Mouse (Mus musculus): ENCODE results near the gene Cacna1c.
"Not testable (repeated sequence)": the region's sequence is repeated elsewhere in the genome, so short reads cannot be mapped to it uniquely, and the experiment has no call there.

The Cacna1c gene

DNA sequence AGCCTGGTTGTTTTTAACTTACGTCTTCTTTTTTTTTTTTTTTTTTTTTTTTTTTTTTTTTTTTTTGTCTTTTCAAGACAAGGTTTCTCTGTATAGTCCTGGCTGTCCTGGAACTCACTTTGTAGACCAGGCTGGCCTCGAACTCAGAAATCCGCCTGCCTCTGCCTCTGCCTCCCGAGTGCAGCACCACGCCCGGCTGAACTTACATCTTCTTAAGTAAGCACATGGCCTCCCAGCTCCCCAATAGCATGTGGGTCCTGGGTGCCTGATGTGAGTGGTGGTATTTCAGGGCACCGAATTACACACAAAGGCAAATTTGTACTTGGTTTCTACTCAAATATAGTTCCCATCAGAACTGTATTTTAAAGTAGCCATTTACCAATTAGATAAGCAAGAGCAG, 9.8 kb upstream of the Cacna1c start:
- DNase-seq: not testable (repeated sequence)

DNA sequence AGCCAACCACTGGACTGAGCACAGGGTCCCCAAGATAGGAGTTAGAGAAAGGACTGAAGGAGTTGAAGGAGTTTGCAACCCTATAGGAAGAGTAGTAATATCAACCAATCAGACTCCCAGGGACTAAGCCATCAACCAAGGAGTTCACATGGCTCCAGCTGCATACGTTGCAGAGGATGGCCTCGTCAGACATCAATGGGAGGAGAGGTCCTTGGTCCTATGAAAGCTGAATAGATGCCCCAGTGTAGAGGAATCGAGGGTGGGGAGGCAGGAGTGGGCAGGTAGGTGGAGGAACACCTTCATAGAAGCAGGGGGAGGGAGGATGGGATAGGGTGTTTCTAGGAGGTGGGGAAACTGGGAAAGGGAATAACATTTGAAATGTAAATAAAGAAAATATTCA, 8.7 kb upstream of the Cacna1c start:
- no peak for DNase-seq

DNA sequence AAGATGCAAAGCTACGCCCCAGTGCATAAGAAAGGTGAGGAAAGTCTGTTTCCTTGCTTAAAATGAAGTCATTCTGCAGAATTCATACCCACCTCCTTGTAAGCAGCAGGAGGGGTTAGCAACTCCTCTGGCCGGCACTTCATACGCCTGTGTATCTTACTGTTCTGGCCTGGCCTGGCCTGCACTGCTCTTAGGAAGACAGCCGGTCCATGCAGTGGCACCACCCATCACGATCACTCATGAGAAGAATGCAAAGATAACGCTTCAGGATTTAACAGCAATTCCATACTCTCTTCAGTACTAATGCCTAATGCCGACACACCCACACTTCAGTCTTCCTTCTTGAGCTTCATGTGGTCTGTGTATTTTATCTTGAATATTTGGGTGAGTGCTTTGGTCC, 8.1 kb upstream of the Cacna1c start:
- DNase-seq: no peak

DNA sequence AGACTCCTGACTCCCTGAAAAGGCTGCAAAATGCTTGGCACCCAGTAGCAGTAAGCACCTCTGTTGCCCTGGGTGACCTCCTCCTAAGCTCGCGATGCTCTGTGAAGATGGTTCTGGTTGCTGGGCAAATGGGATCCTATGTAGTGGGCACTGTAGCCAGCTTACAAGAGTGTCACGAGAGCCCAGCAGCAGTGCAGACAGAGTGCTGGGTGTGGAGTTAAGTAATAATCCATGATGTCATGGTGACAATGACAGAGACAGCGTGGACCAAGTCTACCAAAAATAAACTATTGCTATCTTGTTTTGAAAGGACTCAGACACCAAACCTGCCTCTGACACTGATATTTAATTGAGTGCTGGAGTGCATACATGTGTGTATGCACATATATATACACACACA, 5.4 kb upstream of the Cacna1c start:
- DNase-seq: no peak

DNA sequence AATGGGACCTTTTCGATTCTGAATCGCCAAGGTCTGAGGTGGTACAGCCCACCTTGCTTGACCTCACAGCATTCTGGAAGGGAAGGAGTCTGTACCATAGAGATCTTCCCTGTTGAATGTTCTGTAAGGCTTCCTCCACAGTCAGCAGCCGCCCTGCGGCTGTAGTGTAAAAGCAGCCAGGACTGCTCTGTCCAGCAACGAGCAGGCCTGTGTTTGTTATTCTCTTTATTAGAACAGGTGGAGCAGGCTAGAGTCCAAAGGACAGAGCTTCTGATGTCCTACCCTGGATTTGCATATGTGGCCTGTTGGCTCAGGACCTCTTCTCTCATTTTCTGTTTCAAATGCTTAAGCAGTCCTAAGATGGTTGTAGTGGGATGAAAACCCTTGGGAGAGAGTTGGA, 4.1 kb upstream of the Cacna1c start:
- no peak for DNase-seq

DNA sequence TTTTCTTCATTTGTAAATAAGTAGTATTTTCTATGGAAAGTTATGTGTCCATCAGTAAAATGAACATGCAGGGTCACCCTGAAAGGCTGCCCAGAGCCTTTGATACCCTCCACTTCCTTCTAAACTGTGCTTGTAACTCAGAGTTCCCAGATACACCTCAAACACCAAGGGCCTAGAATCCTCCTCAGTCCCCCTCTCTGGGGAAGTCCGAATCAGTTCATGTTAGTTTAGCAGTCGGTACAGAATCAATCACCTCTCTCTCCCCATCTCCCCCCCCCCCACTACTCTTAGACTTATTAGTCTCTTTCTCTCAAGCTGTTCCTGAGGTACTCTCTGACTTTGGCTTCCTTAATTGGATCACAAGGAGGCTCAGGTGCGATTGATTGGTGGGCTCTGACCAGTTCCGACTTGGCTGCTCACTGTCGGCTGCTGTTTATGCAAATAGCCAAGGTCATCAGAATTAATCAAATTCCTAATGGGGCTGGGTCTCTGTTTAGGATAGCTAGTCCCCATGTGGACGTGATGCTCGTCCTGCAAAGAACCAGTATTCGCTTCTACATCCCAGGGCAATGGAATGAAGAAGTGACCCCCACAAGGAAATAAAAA, 3.2 kb upstream of the Cacna1c start:
- DNase-seq: no peak

DNA sequence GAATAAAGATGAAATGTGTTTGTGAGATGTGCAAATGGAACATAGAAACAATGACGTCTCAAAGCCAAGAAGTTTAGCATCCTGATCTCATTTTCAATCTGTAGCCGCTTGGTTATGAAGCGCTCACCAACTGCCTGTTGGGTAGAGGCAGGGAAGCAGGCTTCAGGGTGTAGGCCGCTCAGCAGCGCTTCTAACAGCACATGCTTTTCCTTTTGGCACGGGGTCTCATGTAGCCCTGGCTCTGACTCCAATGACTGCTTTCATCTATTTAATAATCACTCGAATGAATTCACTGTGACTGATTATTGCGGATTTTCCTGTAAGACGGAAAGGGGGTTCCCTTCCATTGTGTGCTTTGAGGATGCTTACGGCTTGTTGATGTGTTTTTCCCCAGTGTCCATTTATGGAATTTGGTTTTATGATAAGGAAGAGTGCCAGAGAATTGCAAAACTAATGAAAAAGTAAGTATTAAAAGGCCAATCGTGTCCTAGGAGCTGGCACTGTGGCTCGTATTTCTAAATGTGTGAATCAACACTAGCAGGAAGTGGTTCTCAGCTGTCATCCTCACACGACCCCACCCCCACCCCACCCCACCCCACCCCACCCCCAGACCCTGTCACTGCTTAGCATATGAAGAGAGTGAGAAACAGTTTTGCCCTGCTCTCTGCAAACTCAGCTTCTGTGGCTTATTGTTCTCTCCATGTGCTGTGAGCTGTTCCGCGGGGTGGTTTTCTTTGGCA, 2.5 kb upstream of the Cacna1c start:
- DNase-seq: peak; percentile 41 to 51

DNA sequence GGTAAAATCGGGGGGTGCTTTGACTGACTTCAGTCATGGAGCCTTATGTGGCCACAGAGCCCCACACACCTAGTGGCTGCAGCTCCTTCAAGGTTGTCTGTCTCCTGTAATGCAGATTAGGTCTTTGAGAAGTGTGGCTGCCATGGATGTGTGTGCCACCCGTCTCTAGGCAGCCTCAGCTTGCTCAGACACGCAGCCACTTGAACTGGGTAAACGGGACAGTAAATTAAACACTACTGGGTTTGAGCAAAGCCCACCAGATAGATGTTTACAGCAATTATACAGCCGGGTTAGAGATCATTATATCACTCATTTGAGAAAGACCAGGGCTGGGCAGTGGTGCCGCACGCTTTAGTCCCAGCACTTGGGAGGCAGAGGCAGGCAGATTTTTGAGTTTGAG, 1.6 kb downstream of the Cacna1c start:
- DNase-seq: no peak

DNA sequence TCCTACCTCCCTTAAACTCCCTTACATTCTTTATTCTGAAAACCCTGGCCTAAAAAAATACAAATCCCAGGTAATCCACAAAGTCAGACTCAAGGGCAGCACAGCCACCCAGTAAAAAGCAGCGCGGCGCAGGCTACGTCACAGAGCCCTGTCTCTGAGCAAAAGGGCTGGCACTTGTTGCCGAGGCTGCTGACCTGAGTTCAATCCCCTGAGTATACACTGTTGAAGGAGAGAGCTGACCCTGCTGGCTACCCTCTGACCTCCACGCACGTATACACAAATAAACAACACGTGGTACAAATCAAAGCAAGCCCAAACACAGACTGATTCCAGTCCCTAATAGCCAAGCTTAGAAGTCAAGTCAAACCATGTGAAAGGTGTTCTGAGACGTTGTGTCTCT, 2.1 kb downstream of the Cacna1c start:
- DNase-seq: no peak

DNA sequence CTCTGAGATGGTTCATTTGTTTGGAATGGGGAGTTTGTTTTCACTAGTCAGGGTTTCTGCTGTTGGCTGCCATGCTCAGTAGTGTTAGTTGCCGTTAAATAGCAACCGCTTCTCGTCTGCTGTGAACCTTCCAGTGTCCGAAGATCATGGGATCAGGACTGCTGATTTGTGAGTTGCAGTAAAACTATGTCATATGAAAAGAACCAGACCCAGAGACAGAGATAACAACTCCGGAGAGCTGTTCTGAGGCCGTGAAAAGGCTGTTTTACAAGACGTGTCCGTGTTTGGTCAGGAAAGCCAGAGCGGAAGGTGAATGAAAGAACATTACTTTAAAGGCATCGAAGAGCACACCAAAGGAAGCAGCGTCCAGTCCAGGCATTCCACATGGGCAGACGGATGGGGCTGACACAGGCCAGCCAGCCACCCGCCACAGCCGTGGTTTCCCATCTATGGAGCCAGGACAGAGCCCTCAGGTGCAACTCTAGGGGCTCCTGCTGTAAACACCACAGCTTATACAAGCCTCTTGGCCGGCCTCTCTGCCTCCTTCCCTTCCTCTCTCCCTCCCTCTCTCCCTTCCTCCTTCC, 2.6 kb downstream of the Cacna1c start:
- DNase-seq: no peak

DNA sequence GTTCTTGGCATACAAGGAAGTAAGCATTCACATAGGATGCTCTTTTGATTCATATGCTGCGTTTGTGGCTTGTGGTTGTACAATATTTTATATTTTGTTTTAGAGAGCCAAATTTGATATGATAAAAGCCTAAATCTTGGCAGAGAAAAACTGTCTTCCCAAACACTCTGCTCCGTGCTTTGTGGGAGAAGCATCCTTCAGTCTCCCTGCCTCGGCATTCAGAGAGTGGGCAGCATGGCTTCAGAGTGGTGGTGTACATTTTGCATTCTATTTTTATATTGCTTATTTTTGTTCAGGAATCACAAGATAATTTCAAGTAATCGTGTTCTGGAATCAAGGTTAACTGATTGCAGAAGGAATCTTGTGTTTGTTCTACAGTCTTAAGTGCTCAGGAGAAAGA, 4.7 kb downstream of the Cacna1c start:
- DNase-seq: no peak

DNA sequence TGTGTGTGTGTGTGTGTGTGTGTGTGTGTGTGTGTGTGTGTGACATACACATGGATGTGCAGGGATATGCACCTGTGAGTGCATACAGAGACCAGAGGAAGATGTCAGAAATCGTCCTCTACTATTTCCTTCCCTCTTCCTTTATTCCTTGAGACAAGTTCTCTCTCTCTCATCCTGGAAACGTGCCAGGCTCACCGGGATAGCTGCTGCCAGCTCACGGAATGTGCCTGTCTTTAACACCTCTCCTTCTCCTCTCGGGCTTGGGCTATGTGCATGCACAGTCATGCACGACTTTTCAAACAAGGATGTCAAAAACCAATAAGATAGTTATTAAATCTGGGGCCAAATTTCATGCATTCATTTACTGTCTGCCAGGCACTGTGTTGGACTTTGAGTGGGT, 8.6 kb downstream of the Cacna1c start:
- peak; percentile 41 to 55 for DNase-seq

DNA sequence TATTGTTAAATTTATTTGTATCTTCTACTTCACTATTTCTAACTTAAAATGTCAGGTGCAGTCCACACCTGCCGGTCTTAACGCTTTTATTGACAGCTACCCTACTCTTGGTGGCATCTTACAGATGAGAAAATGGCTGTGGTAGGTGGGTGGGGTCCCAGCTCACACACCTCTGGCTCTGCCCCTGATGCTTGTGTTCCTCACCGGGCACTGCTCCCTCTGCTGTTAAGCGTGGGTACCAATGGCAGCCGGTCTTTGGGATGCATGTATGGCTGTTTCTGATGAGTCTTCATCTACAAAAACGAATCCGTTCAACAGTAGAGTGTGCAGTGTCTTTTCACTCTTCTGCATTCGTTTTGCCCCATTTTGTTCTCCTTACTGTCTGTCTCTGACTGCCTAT, 9.6 kb downstream of the Cacna1c start:
- DNase-seq: peak; percentile 66 to 69

DNA sequence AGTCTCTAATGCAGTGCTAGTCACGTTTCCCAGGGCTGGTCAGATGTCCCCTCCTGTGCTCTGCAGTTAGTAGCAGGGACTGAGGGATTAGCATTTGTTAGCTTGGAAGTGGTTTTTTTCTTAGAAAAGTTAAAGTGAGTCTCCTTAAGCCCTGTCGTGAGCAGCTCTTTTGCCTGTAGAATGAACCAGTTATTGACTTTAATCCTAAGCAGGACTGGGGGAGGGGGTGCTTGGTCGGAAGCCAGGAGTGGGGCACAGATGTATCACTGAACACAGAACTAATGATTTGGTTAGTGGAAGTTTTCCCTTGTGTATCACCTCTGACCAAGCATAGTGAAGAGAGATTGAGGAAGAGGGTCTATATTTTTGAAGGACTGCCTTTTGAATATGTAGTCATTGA, 12.4 kb downstream of the Cacna1c start:
- DNase-seq: peak in 1 of 2 experiments; percentile 32

DNA sequence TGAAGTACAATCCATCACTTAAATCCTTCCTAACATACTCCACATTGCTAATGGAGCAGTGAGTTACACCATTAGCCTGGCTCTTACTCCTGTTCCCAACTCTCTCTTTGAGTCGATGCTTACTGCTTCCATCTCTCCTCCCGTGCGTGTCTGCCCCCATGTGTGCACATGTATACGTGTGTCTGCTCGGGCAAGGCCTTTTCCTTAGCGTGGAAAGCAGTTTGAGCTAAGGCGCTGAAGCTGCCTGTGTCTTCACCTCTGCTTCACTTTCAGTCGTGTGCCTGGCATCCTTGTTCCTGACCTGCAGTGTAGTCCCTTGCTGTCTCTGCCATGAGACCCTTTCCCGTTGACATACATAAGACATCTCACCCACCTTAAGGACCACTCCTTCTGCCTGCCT, 14.0 kb downstream of the Cacna1c start:
- no peak for DNase-seq

DNA sequence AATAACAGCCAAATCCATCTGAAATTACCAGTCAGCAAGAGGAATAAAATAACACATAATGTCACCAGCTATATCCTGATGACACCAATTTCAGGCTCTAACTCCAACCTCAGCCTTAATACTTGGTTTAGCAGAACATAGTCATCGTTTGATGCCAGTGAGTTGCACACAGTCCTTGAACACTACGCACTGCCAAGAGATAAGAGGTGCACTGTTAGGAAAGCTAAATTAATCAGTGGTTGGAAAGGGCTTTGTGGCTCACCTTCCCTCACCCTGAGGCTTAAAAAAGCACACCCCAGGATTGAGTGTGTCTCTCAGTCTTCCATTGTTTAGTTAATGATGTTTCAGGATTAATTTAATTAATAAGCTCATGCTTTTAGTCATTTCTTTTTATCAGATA, 16.0 kb downstream of the Cacna1c start:
- DNase-seq: no peak

DNA sequence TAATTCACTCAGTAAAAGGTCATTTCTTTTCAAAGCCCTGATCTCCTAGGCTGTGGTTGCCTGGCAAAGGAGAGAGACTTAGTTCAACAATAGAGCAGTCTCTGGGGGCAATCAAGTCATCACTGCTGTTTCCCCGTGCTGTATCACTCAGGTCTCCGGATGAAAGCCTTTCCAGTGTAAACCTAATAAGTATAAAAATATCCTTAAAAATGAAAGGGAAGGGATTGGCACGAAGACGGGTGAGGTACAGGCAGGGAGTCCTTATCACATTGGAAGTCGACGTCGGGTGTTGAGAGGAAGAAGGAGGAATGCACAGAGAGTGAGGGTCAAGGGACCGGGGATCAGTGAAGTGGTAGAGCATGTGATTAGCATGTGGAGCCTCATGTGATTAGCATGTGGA, 19.1 kb downstream of the Cacna1c start:
- no peak for DNase-seq

DNA sequence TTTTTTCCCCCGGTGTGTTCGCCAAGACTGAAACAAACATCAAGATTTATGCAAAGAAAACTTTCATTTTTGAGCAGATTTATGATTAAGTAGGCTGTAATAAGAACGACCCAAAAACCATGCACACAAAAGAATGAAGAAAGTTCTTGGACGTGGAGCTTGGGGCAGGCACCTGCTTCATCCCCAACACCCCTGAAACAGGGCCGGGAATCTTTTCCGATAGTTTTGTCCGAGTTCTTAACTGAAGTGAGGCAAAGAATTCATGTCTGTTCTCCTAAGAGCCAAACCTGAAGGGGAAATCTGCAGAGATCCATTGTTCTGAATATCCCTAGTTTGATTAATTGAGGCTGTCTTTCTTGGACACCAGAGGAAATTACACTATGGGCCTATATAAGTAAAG, 20.1 kb downstream of the Cacna1c start:
- no peak for DNase-seq

DNA sequence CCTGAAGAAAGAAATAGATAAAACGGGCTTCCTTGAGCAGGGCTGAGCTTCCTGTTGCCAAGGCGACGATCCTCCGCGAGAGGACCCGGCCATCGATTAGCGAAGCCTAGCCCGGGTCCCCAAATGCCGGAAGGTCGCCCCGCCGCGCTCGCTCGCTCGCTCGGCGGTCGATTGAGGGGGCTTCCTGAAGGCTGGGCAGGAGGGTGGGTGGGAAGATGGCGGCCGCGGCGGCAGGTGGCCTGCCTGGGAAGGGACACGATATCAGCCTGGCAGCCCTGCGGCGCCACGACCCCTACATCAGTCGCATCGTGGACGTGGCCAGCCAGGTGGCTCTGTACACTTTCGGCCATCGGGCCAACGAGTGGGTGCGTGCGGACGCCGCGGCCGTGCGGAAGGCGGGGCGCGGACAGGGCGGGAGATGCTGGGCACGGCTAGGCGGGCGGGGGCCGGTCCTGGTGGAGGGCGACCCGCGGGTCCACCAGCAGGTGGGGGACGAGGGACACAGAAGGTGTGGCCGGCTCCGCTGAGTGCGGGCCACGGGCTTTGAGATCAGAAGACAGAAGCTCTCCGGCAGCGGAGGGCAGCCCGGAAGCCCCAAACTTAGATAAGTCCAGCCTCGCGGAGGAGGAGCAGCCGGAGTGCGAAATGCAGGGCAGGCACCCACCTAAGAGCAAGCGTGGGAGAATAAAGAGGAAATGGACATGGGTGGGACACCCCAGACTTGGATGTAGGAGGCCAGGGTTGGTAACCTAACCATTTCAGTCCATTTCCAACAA, 21.0 kb downstream of the Cacna1c start, which contains the start of gene Dcp1b:
TSS of gene Dcp1b (plus strand) at position 176 of the 776 bp plus-strand sequence.
- DNase-seq: peak; percentile 94 to 97

DNA sequence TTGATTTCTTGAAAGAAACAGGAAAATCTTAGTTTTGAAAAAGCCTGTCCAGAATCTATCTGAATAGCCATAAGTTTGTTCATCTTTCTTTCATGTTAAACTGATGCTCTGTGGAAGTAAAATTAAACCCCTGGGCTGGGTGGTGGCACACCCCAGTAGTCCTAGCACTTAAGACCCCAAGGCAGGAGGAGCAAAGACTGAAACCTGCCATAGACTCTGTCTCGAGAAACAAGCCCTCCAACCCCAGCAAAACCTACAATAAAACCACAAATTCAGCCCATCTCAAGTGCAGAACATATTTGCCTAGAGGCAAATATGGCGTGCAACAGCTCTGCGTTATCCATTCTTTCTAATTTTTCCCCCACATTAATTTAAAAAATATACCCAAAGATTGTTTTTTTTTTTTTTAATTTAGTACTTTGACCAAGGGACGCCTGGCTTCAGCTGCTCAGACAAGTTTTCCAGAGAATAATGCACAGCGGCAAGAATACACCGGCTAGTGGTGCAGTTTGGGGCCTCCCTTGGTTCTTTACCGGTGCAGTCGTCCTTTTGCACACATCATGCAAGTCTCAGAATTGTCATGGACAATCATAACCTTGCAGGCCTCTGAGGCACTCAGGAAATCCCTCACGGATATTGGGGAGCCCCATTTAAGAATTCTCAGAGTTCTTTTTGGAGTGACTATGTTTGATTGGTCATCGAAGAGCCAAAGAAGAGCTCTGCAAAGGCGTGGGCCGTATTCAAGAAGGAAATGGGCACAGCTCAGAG, 21.7 kb downstream of the Cacna1c start:
- no peak for DNase-seq

DNA sequence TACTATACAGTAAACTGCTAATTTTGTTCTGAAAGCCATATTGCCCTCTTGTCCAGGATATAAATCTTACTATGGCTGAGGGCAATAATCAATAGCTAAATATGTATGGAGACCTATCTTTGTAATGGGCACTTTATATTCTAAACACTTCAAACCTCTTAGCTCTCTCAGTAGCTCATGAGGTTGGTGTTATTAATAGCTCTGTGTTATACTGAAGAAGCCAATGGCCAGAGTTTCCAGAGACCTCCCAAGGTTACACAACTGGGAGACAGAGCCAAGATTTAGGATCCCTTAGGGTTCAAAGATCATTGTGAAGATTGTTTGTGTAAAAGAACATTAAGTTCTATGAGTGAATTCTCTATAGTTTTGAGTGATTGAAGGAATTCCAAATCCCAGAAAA, 30.5 kb downstream of the Cacna1c start:
- DNase-seq: no peak

DNA sequence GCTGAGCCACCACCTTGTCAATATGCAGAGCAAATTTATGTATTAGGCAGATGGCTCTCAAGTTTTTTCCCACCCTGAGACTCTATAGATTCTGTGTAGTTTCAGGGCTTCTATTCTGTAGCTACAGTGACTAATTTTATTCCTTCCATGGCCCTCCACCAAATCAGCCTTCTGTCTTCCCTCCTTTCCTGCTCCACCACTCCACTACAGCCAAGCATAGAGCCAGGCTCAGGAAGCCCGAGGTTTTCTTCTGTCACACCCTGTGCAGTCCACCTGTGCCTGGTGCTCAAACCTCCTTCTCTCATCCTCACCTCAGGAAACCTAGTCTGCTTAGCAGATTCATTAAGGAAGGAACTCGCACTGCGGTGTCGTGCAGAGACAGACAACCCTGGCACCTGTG, 51.1 kb downstream of the Cacna1c start:
- no peak for DNase-seq

DNA sequence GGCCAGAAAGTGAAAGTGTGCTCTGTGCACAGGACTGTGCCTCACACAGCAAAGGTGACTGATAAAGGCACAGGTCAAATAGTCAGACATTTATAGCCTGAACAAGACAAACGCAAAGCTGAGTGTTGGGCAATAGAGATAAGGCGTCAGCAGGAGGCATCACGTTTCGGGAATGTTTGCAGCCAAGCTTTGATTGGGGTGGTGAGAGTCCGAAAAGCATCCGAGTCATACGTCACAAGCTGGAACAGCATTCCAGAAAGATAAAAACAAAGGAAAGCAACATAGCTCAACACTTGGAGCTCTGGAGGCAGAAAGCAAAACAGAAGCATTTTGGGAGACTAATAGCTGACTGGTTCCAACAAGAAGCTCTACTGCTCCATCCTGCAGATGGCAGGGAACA, 56.7 kb downstream of the Cacna1c start:
- no peak for DNase-seq
